Mouse (Mus musculus): ENCODE data around the gene Klhl18. TPM values are rescaled to one million over a fixed set of nuclear protein-coding genes. Genes with fewer than 3 reads are reported as not detected.
A peak's percentile ranks its signal among the peaks of the same experiment; 100 is the strongest.
"Not testable (repeated sequence)": the region's sequence is repeated elsewhere in the genome, so short reads cannot be mapped to it uniquely, and the experiment has no call there.

Gene Klhl18
- polyA plus RNA-seq, 1 experiment from 2014 or later, result 10.5 TPM

DNA sequence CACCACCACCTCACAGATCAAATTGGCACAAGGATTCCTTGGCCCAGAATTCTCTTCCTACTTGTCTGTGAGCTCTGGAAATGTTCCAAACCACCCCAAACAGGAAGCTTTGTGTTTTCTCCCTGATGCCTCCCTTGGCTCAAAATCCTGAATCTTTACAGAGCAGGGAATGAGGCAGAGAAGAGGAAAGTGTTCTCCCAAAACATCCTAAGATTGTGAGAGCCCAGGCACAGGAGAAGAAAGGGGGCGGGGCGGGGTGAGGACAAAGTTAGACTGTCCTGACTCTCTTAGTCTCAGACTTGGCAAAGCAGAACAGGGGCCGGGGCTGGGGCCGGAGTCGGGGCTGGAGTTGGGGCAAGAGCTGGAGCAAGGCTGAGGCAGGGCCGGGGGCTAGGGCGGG lies 63.6 kb downstream of the Klhl18 start:
- Histone ChIP-seq H3K27ac (no peak overlapping the region), H3K4me2 (no peak overlapping the region), H3K27me3 (no peaks in the 10 kb centered on the region), H3K36me3 (no peaks in the 10 kb centered on the region), H3K9me3 (no peaks in the 10 kb centered on the region), H3K9ac (no peak overlapping the region), H3K4me1 (peaks cover 4% of the 10 kb centered on the region; the same call in 1 of the 2 replicates), H3K4me3 (no peak overlapping the region)
- WGBS, result 75% methylated on average over 7 of the region's 7 CpGs
- no peak for ATAC-seq (ENCODE audit: insufficient number of reproducible peaks, low FRiP score, low TSS enrichment, low read depth)

DNA sequence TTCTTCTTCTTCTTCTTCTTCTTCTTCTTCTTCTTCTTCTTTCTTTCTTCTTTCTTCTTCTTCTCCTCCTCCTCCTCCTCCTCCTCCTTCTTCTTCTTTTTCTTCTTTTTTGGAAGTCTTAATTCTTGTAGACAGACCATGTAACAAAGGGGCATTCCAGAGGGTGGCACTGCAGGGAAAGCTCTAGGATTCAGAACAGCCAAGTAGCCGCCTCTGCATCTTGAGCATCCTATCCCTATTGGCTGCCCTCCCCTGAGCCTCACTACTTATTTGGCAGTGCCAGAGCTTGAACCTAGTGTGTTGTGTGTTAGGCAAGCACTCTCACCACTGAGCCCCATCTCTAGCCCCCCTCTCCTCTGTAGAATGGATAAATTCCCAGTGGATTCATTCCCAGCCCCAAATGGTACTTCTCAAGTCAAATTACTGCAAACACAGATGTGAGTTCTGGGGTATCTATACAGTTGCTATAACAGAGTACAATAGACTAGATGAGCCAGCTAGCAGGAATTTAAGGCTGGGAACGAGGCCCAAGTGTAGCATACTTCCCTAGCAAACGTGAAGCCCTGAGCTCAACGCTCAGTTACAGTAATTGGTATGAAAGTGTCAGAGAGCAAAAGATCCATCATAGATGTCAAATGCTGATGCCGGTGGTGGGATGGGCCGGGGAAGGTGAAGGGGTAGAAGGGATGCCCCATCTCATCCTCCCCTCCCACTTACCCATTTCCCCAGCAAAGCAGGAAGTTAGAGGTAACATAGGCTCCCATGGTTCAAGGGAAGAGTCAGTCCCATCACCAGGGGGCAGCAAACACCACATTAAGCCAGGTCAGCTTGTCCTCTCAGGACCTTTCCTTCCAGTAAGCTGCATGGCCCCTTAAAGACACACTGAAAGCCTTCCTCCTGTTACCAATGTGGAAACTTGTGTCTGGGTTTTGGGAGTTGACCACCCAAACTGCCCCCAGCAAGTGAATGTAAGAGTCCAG lies 65.3 kb downstream of the Klhl18 start:
- no peak overlapping the region for H3K9ac ChIP-seq
- H3K4me3 ChIP-seq, result no peak overlapping the region
- ATAC-seq (ENCODE audit: insufficient number of reproducible peaks, low FRiP score, low TSS enrichment, low read depth), result no peak
- no peaks in the 10 kb centered on the region for H3K9me3 ChIP-seq
- WGBS, result 39% methylated on average over 6 of the region's 6 CpGs
- H3K4me2 ChIP-seq, result no peak overlapping the region
- no peaks in the 10 kb centered on the region for H3K27me3 ChIP-seq
- peaks cover 12% of the 10 kb centered on the region for H3K4me1 ChIP-seq
- no peaks in the 10 kb centered on the region for H3K36me3 ChIP-seq
- H3K27ac ChIP-seq, result no peak overlapping the region

DNA sequence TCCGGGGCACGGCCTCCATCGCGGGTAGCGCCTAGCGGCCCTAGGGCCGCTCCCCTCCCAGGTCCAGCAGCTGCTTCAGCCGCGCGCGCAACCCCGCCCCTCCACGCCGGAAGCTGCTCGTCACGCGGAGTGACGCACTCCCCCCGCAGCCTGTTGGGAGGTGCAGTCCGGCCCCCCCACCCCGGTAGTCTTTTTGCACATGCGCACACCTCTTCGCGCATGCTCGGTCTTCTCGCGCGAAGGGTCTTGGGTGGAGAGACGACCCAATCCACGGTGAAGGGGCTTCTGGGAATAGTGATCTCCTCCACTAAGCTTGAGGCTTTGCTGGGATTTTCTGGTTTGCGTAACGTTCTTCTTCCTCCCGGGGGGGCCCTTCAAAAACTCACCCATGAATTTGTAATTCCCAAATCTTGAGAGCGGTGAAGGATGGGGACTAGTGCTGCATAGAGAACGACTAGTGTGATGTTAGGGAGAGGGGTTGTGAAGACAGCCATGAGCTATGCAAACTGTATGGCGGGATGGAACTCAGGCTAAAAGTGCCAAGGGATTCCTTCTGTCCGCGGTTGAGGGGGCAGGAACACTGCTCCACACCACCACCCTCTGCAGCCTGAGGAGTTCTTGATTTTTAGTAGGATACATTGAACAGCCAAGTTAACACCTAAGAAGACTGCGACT lies 68.3 kb downstream of the Klhl18 start, which contains the start of gene Ptpn23:
TSS of gene Ptpn23 (minus strand) at position 115 of the 675 bp plus-strand sequence.
- Histone ChIP-seq H3K9ac (peak within 1 kb of the TSS; percentile 87), H3K4me1 (peaks cover 12% of the 10 kb centered on the region), H3K27me3 (no peaks in the 10 kb centered on the region), H3K4me3 (peak within 1 kb of the TSS; percentile 96), H3K36me3 (0 out of 2 replicates have a peak, but pooled peaks cover 8% of the 10 kb centered on the region), H3K4me2 (peak within 1 kb of the TSS; percentile 81), H3K9me3 (no peaks in the 10 kb centered on the region), H3K27ac (peak within 1 kb of the TSS; percentile 87)
- ATAC-seq (ENCODE audit: insufficient number of reproducible peaks, low FRiP score, low TSS enrichment, low read depth), result peak; percentile 96
- WGBS, result under 1% methylated on average over 39 of the region's 39 CpGs

DNA sequence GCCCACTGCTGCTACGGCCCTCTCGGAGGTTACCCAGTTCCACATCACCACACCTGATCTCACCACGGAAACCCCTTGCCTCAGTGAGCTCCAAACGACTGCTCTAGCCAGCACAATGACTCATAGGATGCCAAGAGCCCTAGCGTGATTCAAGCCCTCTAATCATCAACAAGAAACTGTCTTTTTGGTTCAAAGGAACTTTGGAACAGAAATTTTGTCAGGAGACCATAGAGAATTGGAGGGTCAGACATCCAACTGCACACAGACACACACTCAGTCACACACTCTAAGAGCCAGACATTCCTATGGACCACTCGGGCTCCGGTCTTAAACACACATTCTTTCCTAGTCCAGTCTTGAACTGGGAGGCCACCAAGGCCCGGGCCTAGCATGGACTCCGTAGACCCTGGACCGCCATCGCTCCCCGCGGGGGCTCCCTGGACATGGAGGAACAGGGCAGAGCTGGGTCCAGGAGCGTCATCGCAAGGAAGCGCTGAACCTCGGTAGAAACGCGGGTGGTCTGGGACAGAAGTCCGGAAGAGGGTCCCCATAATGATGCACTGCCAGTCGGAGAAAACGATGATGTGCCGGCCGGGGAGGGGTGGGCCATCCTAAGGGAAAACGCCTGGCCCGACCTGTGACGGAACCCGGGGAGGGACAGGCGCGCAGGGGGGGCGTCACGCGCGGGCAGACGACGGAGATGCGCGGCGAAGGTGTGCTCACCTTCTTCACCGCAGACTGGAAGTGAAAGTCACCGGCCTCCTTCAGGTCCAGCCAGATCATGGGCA lies 69.0 kb downstream of the Klhl18 start:
- peak; percentile 66; the same call in 1 of the 2 replicates for ATAC-seq (ENCODE audit: insufficient number of reproducible peaks, low FRiP score, low TSS enrichment, low read depth)
- WGBS, result 1% methylated on average over 41 of the region's 41 CpGs
- H3K36me3 ChIP-seq, result 0 out of 2 replicates have a peak, but pooled peaks cover 8% of the 10 kb centered on the region
- H3K4me3 ChIP-seq, result peak overlapping the region; percentile 96
- peak overlapping the region; percentile 87 for H3K9ac ChIP-seq
- peak overlapping the region; percentile 87 for H3K27ac ChIP-seq
- H3K27me3 ChIP-seq, result no peaks in the 10 kb centered on the region
- no peaks in the 10 kb centered on the region for H3K9me3 ChIP-seq
- H3K4me2 ChIP-seq, result peak overlapping the region; percentile 81
- peaks cover 12% of the 10 kb centered on the region for H3K4me1 ChIP-seq

DNA sequence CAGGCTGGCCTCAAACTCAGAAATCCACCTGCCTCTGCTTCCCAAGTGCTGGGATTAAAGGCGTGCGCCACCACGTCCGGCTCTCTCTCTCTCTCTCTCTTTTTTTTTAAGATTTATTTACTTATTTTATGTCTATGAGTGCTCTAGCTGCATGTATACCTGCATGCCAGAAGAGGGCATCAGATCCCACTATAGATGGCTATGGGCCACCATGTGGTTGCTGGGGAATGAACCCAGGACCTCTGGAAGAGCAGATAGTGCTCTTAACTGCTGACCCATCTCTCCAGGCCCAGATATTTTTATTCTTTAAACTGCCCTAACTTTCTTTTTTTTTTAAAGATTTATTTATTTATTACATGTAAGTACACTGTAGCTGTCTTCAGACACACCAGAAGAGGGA lies 73.3 kb downstream of the Klhl18 start:
- H3K4me3 ChIP-seq; H3K27me3 ChIP-seq; H3K9me3 ChIP-seq; H3K4me1 ChIP-seq; H3K9ac ChIP-seq; H3K27ac ChIP-seq; ATAC-seq (ENCODE audit: insufficient number of reproducible peaks, low FRiP score, low TSS enrichment, low read depth); H3K4me2 ChIP-seq: not testable (repeated sequence)
- 80% methylated on average over 4 of the region's 4 CpGs for WGBS
- H3K36me3 ChIP-seq, result peaks cover 11% of the 10 kb centered on the region; the same call in 1 of the 2 replicates

DNA sequence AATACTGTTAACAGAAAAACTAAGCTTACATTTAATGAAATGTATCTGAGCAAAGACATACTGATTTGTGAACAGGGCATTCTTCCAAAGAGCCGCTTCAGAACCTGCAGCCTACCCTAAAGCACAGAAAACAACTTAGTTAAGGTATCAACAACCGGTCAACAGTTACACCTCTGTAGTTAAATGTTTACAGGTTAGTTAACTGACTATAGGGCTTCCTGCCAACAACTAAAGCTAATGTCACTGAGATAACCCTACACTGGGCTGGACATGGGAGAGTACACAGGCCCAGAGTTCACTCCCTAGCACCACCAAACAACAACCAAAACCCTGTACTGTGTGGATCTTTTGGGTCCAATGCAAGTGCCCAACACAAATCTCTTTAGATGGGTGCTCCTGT lies 73.8 kb downstream of the Klhl18 start:
- ATAC-seq (ENCODE audit: insufficient number of reproducible peaks, low FRiP score, low TSS enrichment, low read depth), result no peak
- H3K4me3 ChIP-seq, result no peak overlapping the region
- peaks cover 7% of the 10 kb centered on the region for H3K4me1 ChIP-seq
- H3K4me2 ChIP-seq, result no peak overlapping the region
- H3K36me3 ChIP-seq, result peaks cover 15% of the 10 kb centered on the region
- WGBS, result 93% methylated on average over 2 of the region's 2 CpGs
- no peaks in the 10 kb centered on the region for H3K27me3 ChIP-seq
- no peak overlapping the region for H3K9ac ChIP-seq
- no peaks in the 10 kb centered on the region for H3K9me3 ChIP-seq
- H3K27ac ChIP-seq, result no peak overlapping the region

DNA sequence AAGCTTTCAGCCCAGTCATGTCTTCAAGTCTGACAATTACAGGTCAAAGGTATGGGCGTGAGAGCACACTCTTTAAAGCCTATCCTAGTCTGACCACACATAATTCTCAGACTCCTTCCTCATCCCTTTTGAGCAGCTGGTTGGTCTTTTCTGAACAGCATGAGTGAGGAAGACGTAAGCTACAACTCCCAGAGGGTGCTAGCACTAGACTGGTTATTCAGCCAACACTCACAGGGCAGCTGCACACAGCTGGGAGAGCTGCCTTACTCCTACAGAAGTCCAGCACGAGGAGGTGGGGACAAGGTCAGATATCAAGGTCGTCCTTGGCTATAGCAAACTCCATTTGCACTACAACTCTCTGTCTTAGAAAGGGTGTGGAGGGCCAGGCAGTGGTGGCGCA lies 75.8 kb downstream of the Klhl18 start:
- H3K9me3 ChIP-seq, result no peaks in the 10 kb centered on the region
- peaks cover 29% of the 10 kb centered on the region for H3K36me3 ChIP-seq
- no peak overlapping the region for H3K4me3 ChIP-seq
- no peak overlapping the region for H3K4me2 ChIP-seq
- H3K27me3 ChIP-seq, result no peaks in the 10 kb centered on the region
- no peak overlapping the region for H3K9ac ChIP-seq
- ATAC-seq (ENCODE audit: insufficient number of reproducible peaks, low FRiP score, low TSS enrichment, low read depth), result no peak
- H3K4me1 ChIP-seq, result no peaks in the 10 kb centered on the region; the same call in 1 of the 2 replicates
- H3K27ac ChIP-seq, result no peak overlapping the region
- 79% methylated on average over 5 of the region's 5 CpGs for WGBS

DNA sequence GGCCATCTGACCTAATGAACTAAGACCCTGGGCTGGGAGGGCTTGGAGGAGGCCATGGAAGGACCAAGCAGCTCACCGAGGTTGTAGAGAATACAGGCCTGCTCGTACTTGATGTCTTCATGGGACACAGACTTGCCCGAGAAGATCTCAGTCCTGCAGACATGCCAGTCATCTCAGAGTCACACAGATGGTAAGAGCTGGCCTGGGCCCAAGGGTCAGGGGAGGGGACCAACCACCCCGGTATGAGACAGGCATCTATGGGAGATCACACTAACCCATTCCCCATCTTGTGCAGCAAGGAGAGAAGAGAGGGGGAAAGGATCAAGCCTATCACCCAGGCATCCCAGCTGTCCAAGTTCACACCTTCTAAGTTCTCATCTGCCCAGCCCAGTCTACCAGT lies 83.2 kb downstream of the Klhl18 start:
- H3K9me3 ChIP-seq, result no peaks in the 10 kb centered on the region
- no peak overlapping the region for H3K4me2 ChIP-seq
- peaks cover 83% of the 10 kb centered on the region for H3K36me3 ChIP-seq
- no peak overlapping the region for H3K4me3 ChIP-seq
- H3K27me3 ChIP-seq, result no peaks in the 10 kb centered on the region
- ATAC-seq (ENCODE audit: insufficient number of reproducible peaks, low FRiP score, low TSS enrichment, low read depth), result no peak
- no peak overlapping the region for H3K9ac ChIP-seq
- WGBS, result 94% methylated on average over 4 of the region's 4 CpGs
- H3K27ac ChIP-seq, result no peak overlapping the region
- no peaks in the 10 kb centered on the region for H3K4me1 ChIP-seq

DNA sequence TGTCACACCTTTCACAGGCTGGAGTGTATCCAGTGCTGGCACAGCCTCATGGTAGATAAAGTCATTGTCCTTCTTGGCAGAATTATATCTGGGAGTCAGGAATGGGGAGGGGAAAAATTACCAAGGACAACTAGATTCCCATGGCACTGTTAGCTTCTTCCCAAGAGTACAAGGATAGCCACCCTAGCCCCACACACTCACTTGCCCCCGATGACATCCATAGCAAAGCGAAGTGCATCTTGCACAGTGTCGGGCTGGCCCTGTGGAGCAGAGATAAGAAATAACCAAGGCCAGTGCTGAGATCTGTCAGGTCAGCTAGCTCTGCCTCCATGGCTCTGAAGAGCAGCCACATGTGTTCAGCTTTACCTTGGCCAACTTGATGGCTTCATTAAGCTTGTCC lies 85.7 kb downstream of the Klhl18 start:
- H3K9me3 ChIP-seq, result no peaks in the 10 kb centered on the region
- 95% methylated on average over 3 of the region's 3 CpGs for WGBS
- H3K36me3 ChIP-seq, result peaks cover 90% of the 10 kb centered on the region
- no peak overlapping the region for H3K4me3 ChIP-seq
- H3K4me1 ChIP-seq, result no peaks in the 10 kb centered on the region
- H3K27me3 ChIP-seq, result no peaks in the 10 kb centered on the region
- H3K9ac ChIP-seq, result no peak overlapping the region
- H3K27ac ChIP-seq, result no peak overlapping the region
- ATAC-seq (ENCODE audit: insufficient number of reproducible peaks, low FRiP score, low TSS enrichment, low read depth), result no peak
- no peak overlapping the region for H3K4me2 ChIP-seq

DNA sequence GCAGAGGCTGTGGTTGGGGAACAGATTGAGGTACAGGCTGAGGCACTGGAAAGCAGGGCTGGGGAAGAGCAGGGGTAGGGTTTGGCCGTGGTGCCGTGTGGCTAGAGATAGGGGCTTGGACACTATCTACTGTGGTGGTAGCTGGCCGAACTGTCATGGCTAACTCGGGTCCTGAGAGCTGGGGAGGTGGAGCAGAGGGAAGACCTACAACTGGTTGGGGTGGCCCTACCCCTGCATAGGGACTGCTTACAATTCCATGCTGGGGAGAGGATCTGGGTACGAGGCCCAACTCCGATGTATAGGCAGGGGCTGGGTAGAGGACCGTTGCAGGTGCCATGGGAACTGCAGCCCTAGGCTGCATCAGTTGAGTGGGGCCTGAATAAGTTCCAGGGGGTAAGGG lies 88.5 kb downstream of the Klhl18 start:
- Histone ChIP-seq H3K9me3 (no peaks in the 10 kb centered on the region), H3K4me2 (no peak overlapping the region), H3K4me3 (no peak overlapping the region), H3K4me1 (no peaks in the 10 kb centered on the region), H3K27me3 (no peaks in the 10 kb centered on the region), H3K36me3 (peaks cover 99% of the 10 kb centered on the region), H3K27ac (no peak overlapping the region), H3K9ac (no peak overlapping the region)
- 94% methylated on average over 7 of the region's 7 CpGs for WGBS
- no peak for ATAC-seq (ENCODE audit: insufficient number of reproducible peaks, low FRiP score, low TSS enrichment, low read depth)

DNA sequence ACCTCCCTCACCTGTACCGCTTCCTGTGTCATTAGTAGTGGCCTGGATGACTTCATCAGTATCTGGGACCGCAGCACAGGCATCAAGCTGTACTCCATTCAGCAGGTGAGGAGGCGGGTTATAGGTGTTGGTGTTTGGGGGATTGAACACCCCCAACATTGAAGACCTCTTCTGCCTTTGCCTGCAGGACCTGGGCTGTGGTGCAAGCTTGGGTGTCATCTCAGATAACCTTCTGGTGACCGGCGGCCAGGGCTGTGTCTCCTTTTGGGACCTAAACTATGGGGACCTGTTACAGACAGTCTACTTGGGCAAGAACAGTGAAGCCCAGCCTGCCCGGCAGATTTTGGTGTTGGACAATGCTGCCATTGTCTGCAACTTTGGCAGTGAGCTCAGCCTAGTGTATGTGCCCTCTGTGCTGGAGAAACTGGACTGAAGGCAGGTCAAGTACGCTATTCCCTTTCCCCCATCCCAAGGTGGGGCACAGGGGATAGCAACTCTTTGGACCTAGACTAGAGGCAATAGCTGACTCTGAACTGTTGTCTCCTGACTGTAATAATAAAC lies 92.0 kb downstream of the Klhl18 start:
- 82% methylated on average over 7 of the region's 7 CpGs for WGBS
- H3K4me1 ChIP-seq, result peaks cover 3% of the 10 kb centered on the region; the same call in 1 of the 2 replicates
- H3K27ac ChIP-seq, result no peak overlapping the region
- H3K4me3 ChIP-seq, result no peak overlapping the region
- H3K27me3 ChIP-seq, result no peaks in the 10 kb centered on the region
- no peak for ATAC-seq (ENCODE audit: insufficient number of reproducible peaks, low FRiP score, low TSS enrichment, low read depth)
- no peak overlapping the region for H3K4me2 ChIP-seq
- H3K36me3 ChIP-seq, result peaks cover 92% of the 10 kb centered on the region
- H3K9me3 ChIP-seq, result no peaks in the 10 kb centered on the region
- H3K9ac ChIP-seq, result no peak overlapping the region

All from limb, embryonic 15.5 days (tissue).